Mouse (Mus musculus) right cerebral cortex, postnatal 14 days (tissue): ENCODE data around the gene Fgfrl1.
"Not testable (repeated sequence)": the region's sequence is repeated elsewhere in the genome, so short reads cannot be mapped to it uniquely, and the experiment has no call there.

Experiments used
- DNase-seq: peaks from one replicate; pipeline ENCODE4 v3.0.0; 2022

The Fgfrl1 gene

DNA sequence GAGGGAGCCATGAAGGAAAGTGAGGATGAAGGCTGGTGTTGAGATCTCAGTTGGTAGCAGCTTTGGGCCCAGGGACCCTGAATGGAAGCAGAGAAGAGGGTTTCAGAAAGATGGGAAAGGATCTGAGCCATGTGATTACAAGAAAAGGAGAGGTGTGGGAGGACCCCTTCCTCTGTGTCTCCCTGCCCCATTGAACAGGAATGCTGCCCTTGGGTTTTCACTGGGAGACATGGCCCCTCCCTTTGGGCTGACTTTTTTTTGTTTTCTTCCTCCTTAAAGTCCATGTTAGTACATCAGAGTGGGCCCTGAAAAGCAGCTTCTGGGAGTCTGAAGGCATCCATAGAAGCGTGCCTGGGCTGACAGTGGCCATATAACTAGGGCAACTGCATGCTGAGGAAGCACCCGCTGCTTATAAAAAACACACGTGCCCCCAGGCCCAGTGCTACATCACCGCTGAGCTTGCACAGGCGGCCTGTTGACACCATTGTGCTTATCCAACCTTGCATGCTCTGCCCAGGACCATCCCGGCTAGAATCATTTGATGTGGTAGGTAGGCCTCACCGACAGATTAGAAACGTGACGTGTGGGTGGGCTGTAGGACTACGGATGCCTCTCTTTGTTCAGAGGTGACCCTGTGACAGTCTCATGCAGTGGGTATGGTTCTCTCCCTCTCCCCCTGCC lies 9.3 kb downstream of the Fgfrl1 start:
- no peak for DNase-seq

DNA sequence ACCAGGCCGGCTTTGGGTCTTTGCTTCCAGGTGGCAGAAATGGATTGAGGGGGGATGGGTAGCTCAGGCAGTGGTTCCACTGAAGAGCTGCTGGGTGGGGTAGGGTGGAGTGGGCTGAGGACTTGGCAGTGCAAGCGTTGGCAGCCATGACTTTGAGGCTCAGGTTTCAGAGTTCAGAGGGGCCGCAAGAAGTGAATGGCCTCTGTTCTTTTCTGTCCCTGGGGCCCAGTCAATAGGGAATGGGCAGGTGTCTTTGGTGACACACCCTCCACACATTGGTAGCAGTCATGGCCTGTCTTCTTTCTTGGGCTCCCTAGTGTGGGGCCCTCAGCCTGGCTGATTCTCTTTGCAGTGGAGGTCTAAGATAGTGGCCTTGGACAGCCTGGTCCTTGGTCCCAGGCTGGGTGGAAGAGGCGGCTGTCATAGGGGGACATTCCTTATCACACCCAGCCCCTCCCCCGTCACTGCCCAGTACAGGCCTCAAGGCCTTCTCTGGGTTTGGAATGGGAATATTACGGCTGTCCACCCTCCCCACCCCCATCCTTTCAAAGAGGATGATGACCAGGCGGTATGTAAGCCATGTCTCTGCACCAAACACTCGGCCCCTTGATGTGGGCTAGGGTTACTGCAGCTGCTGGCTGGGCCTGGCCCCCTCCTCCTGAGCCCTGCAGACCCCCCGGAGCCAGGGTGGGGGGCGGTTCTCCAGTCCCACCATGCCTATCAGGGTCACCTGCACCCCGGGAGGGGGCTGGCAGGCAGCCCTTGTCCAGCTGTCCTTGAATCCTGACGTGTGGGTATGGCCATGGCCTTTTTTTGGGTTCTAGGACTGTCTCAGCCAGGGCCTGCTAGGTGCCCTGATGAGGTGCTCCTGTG lies 11.8 kb downstream of the Fgfrl1 start:
- DNase-seq: no peak

DNA sequence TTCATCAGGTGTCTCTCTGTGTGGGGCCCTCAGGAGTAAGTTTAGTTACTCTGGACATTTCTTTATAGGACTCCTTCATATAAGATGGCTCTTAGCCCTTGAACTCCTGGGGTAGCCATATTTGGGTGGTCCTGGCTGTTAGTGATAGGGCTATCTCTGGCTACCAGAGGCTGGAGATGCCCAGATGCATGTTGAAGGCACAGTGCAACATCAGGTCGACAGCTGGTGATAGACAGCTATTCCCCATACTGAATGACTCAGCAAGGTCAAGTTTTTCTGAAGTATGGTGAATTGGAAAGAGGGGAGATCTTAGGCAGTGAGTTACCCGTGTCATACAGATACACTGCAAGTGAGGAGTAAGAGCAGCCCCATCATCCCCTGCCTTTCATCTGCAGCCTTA lies 15.6 kb downstream of the Fgfrl1 start:
- no peak for DNase-seq

DNA sequence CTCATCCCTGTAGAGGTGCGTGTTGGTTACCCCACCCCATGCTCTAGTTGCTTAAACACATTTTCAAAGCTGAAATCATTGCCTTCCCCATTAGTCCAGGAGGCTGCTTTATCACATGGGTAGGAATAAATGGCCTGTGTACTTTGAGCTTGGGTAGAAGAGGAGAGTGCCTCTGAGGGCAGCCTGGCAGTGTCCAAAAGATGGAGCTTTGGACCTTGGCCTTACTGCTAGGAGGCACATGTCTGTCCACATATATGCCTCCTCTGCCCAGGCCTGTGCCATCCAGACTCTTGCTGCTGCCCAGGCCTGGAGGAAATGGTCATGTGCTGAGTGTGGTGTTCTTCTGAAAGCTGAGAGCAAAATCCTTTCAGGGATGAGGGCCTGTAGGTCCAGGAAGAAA lies 16.2 kb downstream of the Fgfrl1 start:
- DNase-seq: no peak

DNA sequence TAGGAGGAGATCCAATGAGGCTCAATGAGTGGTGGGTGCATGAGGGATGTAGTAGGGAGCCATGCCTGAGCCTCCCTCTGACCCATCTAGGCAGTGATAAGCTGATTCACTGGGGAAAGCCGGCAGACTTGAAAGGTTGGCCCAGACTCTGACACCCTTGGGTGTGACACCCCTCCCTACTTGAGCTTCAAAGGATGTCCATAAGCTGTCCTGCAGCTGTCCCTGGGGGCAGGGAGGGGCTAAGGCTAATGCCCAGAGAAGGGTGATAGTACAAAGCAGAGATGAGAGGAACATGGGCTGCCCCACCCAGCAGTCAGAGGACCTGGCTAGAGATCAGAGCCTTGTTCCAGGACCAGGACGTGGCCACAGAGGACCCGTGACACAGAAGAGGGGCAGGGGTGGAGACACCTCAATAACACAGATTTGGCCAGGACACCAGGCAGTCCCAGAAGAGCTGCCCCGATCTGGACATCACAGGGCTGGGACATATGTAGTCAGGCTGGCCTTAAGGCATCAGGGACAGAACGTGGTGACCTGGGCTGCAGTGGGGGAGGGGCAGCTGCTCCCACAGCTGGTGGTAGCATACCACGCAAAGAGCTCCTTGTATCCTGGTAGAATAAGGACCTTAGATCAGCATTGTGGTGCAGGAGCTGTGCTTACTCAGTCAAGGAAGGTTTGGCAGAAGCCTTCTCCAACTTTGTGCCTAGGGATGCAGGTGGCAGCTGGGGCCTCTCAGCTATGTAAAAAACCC lies 17.0 kb downstream of the Fgfrl1 start:
- DNase-seq: no peak

DNA sequence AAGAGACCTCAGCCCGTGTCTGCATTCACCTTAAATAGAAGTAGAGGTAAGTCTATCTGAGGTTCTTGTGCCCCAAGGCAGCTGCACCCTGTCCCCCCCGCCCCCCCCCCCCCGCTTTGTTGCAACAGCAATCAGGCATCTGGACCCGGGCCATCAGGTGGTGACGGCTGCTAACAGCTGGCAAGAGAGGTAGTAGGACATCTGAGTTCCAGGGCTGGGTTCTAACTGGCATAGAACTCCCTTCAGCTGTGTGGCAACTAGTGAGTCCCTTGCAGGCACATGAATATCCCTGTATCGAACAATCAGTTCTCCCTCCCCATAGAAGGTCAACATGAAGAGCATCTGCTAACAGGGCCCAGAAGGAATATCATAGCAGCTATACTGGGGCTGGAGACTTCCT lies 19.8 kb downstream of the Fgfrl1 start:
- no peak for DNase-seq

DNA sequence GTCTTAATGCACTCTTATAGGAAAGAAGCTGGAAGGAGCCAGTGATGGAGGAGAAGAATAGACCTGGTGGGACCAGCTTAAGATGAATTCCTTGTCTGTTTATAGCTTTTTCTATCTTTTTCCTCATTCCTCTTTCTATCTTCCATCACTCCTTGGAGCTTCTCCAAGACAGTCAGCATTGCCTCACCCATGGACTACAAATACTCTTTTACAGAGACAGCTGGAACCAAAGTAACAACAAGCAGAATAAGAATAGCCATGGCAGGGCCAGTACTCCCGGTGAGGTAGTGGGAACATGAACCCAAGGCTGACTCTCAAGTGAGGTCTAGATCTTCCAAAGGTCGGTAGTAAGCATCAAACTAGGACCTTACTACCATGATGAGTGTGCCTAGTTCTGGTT lies 20.9 kb downstream of the Fgfrl1 start:
- DNase-seq: no peak

DNA sequence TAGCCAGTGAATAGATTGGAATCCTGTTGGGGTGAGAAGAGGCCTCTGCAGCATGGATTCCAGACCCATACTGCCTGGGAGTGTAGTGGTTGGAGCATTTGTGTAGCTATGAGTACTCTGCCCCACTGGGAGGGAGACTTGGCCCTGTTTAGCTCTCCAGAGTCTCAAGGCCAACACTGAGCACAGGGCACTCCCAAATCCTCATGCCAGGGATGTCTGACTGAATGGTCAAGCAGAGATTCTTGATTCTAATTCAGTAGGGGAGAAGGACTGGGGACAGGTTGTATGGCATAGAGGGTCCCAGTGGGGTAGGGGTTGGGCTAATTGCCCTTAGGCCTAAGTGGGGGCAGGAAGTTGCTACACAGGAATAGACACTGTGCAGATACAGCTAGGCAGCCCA lies 21.5 kb downstream of the Fgfrl1 start:
- no peak for DNase-seq

DNA sequence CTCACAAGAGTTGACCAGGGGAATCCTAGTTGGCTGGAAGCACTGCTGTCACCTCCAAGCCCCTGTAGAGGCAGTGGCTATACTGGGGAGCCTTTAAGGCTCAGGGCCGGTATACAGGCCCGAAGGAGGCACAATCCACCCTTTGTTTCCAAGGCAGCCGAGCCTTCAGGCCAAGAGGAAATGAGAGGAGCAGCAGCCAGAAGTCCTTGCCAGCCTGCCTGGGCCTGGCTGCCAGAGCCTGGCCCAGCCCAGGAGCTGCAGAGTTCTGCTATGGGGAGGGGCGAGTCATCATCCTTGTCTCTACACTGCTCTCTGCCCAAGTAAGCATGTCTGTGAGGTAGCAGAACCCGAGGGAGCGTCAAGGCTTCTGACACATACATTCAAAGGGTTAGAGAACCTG lies 22.0 kb downstream of the Fgfrl1 start:
- DNase-seq: no peak

DNA sequence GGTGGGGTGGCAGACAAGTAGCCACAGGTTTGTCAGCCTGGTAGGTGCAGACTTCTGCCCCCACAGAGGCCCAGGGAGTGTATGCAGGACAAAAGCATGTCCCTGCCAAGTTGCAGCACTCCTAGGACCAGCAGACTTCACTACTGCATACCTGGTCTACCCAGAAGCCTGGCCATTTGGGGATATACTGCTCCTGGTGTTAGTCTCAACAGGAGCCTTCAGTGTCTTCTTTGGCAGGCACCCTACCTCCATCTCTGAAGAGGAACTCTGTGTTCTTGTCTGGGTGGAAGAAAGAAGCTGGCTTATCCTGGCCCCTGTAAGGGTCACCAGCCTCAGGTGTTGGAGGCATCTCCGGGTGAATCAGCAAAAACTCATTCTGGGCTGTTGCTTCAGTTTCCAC lies 23.8 kb downstream of the Fgfrl1 start:
- no peak for DNase-seq

DNA sequence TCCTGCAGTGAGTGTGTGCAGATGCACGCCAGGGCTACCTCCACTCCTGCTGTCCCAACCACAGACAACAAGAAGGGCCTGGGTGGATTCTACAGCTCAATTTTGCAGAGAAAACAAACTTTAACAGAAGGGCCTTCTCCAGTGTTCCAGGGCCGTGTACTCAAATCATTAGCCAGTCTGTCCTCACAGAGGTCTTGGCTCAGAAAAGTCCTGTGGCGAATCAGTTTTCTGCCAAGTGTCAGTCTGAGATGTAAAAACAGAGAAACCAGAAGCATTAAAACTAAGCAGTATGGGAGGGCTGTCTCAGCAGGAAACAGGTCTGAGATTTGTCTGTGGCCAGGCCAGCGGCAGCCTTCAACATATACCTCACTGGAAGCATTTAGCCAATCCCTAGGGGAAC lies 25.9 kb downstream of the Fgfrl1 start:
- DNase-seq: no peak

DNA sequence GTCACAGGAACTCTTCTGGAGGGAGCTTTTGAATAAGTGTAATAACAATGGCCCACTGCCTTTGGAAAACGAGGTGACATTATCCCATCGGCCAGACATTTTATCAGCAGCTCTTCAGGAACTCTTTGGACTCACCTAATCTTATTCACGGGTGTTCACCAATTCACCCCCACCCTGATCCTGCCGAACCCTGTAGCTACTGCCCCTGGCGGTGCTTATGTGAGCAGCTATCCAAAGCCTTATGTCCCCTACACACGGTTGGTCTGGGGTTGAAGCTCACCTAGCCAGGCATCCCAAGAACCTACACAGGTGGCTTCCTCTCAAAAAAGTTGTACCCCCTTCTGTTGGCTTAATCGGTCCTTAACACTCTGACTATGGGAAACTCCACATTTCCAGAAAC lies 27.6 kb downstream of the Fgfrl1 start:
- DNase-seq: no peak

DNA sequence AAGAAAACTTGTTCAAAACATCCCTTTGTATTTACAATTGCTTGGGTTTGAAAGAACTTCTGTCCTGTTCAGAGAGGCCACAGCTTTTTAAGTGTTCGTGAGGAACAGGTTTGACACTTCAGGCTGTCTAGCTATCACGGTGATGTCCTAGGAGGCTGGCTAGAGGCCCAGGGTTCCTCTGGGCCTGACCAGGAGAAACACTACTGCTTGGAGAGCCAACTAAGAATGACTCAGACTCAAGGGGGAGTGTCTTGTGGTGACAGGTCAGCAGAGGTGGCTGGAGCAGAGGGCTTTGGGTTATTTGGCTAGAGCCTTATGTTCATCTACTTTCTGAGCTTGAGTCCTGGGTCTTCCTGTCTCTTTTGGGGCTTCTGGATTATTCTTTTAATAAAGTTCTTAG lies 31.8 kb downstream of the Fgfrl1 start:
- DNase-seq: no peak

DNA sequence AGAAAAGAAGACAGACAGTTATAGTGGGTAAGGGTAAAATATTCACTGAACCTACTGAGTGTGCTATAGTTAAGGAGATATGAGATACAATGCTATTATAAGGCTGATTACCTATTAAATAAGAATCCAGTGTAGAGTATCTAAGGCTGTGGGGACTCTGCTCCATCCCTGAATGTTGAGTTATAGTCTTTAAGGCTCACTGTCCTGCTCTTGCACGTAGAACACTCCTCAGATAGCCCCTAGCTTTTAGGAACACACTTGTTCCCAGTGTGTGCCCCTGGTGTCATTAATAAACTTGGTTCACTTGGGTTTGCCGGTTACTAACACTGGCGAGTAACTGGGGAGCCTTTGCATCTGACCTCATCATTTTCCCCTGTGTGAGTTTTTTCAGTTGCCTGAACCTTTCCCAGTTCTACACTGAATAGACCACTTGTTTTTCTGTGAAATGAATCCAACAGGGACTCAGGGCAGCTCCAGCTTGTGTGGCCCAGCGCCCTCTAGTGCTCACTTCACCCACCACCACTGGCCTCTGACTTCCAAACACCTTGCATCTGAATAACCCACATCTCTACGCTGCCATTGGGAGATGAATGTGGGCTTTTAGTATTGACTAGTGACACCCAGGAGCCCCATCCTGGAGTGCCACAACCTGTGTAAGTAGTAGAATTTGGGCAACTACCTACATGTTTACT lies 34.5 kb downstream of the Fgfrl1 start:
- peak; percentile 73 for DNase-seq

DNA sequence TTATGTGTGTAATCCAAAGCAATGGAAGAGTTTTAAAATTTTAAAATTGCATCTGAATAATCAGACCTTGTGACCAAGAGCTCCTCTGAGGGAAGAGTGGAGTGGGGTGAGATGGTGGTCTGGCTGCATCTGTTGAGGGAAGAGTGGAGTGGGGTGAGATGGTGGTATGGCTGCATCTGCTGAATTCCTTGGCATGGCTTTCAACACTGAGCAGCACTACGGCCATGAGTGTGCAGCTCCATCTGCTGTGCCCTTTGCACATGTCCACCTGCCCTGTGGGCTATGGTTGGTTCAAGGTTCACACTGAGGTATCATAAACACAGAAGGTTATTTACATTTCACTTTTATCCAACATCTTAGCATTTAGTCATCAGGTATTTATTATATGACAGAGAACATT lies 35.2 kb downstream of the Fgfrl1 start:
- DNase-seq: no peak

DNA sequence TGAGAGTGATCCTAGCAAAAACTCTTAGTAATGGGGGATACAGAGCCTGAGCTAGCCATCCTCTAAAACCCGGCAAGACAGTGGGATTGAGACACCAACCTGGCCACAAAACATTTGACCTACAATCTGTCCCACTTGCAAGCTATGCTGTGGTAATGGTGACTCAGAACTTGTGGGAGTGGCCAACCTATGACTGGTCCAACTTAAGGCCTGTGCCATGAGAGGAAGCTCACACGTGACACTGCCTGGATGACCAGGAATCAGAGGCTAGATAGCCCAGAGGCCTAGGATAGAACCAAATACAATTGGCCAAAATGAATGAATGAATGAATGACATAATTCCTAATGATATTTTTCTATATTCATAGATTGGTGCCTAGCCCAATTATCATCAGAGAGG lies 49.7 kb downstream of the Fgfrl1 start:
- DNase-seq: no peak

DNA sequence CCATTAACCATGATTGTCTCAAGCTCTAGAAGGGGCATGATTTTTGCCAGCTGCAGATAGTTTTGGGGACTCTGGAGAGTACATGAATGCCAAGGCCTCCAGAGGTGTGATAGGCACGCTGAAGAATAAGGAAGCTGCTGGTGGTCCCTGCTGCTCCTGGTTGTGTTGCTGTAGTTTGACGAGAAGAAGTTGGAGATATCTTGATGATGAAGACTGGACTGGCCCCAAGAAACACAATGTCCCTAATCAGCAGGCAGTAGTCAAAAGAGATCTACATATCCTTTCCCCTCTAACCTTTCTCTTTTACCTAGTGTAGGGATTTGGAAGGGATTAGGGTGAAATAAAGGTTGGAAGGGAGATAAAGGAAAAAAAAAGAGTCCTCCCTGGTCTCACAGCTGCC lies 50.4 kb downstream of the Fgfrl1 start:
- no peak for DNase-seq

DNA sequence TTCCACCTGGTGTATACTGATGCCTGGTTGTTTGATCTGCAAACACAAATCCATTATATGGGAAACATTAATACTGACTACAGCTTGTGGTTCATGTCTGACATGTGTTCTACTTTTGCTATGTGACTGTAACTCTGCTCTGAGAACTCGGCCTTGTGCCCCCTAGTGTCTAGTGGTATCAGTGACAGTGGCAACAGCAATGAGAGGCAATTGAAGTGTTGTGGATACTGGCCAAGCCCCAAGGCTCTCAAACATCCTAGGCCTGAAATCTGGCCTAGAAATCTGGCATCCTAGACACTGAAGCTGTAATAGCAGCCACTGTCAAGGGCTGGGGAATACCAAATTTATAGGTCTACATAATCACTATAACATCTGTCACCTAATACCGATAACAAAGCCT lies 51.7 kb downstream of the Fgfrl1 start:
- DNase-seq: no peak

DNA sequence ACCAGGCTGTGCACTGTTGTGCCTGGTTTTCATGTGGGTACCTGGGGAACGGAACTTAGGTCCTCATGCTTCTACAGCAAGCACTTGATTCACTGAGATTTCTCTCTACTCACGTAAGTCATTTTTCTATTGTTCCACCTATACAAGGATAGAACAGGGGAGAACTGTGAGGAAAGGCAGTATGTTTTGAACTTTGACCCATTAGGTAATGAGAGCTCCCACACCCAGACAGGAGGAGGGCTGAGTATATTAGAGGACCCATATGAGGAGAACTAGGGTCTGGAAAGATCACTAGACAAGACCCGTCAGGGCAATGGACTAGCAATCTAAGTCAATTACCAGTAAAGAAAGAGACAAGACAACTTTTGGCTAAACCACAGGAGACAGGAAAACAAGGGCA lies 52.4 kb downstream of the Fgfrl1 start:
- DNase-seq: no peak

DNA sequence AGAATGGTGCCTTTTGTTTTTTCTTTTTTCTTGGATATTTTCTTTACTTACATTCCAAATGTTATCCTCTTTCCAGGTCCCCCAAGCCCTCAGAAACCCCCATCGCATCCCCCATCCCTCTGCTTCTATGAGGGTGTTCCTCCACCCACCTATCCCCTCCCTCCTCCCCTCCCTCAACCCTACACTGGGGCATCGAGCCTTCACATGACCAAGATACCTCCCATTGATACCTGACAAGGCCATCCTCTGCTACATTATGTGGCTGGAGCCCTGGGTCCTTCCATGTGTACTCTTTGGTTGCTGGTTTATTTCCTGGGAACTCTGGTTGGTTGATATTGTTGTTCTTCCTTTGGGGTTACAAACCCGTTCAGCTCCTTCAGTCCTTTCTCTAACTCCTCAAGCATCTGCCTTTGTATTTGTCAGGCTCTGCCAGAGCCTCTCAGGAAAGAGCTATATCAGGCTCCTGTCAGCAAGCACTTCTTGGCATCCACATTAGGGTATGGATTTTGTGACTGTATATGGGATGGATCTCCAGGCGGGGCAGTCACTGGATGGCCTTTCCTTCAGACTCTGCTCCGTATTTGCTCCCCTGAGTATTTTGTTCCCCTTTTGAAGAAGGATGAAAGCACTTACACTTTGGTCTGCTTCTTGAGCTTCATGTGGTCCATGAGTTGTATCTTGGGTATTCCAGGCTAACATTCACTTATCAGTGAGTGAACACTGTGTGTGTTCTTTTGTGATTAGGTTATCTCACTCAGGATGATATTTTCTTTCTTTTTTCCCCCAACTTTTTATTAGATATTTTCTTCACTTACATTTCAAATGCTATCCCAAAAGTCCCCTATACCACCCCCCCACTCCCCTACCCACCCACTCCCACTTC lies 58.4 kb downstream of the Fgfrl1 start:
- DNase-seq: no peak

DNA sequence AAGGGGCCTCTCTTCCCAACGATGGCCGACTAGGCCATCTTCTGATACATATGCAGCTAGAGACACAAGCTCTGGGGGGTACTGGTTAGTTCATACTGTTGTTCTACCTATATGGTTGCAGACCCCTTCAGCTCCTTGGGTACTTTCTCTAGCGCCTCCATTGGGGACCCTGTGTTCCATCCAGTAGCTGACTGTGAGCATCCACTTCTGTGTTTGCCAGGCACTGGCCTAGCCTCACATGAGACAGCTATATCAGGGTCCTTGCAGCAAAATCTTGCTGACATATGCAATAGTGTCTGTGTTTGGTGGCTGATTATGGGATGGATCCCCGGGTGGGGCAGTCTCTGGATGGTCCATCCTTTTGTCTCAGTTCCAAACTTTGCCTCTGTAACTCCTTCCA lies 59.1 kb downstream of the Fgfrl1 start:
- DNase-seq: not testable (repeated sequence)
